Mouse (Mus musculus) retina, postnatal 1 day (tissue): Measurements from ENCODE around the gene Pxk.

ENCODE experiments used
- DNase-seq: peaks from one replicate; pipeline ENCODE4 v3.0.0-alpha.2; 2012

The Pxk gene

DNA sequence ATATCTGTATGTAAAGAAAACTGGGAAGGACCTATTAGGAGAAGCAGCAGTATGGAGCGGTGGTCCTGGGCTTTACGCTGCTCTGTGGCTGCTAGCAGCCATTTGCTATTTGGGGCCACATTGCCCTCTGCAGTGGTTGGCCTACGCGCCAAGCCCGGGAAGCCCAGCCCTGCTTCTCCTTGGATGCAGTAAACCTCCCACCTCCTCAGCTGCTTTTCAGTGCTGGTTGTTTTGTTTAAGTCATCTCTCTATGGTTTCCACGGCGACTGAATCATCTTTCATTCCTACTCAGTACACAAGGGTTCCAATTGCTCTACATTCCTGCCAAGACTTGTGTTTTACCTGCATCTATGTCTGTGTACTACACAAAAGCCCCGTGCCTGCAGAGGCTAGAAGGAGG lies 50.8 kb downstream of the Pxk start:
- DNase-seq = no peak

DNA sequence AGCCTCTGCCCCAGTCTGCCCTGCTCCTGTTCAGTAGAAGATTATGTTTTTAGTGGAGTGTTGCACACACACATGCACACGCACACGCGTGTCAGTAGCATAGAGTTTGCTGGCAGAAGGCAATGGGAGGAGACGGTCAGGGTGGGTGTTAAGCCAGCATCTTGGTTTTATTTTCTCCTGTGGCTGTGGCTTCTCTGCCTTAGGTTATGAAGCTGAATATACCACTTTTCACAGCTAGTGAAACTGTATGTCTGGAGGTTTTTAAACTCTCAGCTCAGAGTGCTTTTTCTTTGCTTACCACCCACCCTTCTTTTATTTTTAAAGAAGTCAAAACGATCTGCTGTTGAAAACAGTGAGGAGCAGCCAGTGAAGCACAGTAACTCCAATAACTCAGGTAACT lies 53.7 kb downstream of the Pxk start:
- no peak for DNase-seq

DNA sequence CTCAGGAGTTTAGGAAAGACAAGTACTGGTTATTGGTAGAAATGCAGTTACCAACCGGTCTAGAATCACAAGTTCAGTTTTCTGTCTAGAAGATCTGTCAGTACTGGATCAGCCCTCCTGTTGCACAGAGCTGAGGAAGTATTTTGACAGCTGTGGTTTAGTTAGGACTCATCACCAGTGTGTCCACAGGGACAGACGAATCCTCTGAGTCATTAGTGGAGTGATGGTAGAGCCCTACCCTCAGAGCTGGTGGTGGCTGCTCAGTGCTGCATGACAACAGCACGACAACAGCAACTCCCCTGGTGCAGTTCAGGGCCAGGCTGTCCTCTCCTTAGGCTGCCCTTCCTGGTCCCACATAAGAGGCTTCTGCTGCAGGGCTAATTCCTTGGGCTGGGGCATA lies 56.1 kb downstream of the Pxk start:
- no peak for DNase-seq

DNA sequence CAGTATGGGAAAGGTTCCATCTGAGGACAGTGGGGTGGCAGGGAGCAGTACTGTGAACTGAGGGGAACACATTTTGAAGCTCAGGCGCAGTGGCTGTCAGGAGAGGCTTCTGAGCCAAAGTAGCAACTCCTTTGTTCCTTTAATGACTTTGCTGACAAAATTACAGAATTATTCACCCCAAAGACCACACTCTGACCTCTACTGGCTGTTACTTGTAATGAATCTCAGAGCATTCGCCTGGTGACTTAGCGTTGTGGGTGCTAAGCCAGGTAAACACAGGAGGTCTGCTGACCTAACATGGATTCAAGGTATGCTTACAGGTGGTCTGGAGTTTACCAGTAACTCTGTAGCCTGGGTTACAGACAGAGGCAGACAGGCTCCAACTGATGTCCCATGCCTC lies 58.9 kb downstream of the Pxk start:
- DNase-seq = peak; percentile 12

DNA sequence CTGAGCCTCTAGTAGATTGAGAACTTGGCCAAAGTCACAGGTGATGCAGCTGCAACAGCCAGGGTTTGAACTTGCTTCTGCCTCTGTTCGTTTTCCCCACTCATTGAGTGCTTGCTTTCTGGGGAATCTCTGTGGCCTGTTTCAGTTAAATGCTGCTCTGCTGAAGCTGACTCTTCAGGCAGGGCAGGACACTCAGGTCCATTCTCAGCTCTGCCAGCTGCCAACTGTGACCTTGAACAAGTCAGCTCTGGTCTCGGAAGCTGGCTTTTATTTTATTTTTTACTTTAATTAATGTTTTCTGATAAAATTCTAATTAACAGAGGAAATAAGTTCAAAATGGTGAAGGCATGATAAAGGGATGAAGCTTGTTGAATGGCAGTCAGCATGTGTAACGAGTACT lies 60.7 kb downstream of the Pxk start:
- DNase-seq = no peak

DNA sequence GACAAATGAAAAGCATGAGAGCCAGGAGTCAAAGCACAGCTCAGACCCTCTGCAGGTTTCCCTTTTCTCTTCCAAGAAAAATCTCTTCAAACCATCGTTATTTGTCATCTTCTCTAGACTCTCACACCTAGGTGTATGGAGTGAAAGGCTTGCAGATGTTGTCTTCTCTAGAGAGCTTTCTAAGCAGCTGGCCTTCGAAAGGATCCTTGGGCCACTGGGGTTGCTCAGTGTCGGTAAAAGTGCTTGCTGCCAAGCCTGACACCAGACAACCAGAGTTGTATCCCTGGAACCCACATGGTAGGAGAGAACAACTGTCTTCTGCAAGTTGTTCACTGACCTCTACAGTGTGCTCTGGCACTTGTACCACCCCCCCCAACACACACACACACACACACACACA lies 61.1 kb downstream of the Pxk start:
- DNase-seq = no peak

DNA sequence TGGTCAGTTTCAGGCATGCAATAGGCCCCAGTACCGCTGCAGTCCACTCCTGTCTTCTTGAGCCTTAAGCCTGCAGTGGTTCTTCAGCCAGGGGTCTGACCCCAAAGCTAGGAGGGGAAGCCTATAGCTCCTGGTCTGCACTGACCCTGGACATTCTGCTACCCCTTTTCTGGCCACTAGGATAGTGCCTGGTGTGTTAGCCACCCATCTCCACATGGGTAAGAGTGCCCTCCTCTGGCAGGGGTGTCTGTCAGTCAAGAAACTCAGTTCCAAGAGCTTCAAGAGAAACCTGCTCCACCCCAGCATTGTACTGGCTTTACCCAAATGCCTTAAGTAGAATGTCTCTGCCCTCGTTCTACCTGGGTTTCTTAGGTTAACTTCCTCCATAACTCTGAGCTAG lies 63.8 kb downstream of the Pxk start:
- peak; percentile 15 for DNase-seq

DNA sequence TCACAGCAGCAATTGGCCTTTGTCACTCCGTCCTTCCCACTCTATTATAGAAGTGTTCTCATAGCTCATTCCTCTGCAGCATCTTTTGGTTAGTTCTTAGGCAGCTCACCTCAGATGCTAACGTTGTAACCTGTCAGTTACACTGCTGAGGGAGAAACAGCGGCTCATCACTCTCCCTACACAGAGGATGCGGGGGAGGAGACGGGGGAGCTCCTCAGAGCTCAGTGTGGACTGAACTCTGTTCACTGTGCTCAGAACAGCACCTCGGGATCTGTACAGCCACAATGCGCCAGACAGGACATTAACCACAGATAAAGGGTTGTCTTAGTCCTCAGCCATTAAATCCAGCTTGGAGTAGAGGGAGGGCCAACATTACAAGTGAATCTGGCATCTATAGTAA lies 66.5 kb downstream of the Pxk start:
- DNase-seq = no peak

DNA sequence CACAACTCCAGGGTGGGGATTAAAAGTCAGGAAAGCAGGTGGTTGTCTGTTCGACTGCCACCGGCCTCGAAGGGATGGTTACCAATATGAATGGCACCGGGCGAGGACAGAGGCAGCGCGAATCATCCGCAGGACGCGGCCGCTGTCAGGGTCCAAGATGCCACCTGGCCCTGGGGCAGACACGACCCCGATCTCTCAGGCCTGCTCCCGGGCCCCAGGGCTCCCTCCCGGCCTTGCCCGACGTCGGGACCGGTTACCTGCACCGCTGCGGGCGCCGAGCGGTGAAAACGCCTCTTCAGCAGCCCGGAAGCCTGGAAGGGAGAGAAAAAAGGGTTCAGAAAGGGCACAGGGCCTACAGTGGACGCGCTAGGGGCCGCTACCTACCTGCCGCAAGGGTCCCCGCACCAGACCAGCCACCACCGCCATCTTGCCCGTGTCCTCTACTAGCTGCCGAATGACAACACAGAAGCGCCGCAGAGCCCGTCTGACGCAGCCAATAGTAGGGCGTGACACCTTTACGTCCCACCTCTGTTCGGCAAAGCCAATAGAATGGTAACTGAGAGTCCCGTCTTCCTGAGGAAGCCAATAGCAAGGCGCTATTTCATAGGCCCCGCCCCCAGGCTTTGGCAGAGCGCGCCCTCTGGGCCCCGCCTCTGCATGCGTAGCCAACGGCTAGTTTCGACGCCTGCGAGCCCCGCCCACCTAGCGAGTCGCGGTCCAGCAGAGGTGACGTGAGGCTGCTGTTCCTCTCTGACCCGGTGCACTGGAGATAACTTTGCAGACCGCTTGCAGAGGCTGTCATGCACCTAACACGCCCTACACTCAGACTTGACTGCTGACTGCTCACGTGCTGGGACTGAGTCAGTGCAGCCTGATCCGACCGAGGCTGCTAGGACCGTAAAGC lies 74.7 kb downstream of the Pxk start, which contains the start of gene Pdhb:
Pdhb (minus strand) TSS at position 519 of the 904 bp plus-strand sequence.
- peak; percentile 100 for DNase-seq

DNA sequence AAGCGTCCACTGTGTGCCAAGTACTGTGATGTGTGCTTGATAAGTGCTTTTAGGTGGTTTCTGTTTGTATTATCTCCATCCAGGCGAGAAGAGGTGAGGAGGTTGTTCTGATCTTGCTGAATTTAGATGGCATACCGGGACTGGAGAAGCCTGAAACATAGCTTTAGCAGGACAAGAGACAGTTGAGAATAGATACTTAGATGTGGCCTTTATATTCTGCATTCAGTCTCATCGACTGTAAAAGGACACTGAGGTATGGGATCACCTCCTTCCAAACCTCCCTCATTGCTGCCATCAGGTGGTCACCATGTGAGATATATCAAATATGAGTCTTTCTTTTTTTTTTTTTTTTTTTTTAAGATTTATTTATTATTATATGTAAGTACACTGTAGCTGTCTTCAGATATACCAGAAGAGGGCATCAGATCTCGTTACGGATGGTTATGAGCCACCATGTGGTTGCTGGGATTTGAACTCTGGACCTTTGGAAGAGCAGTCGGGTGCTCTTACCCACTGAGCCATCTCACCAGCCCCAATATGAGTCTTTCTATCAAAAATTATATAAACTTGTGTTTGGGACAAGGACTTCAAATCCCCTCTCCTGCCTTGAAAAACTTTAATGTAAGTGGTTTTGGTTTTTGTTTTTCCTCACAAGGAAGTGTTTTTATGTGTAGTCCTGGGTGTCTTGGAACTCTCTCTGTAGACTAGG lies 75.7 kb downstream of the Pxk start:
- peak; percentile 60 for DNase-seq

DNA sequence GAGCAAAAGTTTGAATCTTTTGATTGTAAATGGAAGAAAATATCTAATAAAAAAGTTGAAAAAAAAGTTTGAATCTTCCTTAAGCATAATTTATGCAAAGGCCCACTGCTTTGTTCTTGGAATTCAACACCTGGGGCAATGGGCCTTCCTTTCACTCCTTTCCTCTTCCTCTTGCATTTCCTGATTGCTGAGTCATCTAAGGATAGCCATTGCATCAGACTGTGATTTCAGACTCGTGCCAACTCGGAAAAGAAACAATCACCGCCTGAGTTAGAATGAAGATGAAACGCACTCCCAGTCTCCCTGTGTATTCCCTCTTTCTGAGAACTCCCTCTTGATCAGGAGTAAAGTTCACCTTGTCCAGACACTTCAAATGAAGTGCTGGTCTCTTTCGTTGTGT lies 76.6 kb downstream of the Pxk start:
- no peak for DNase-seq

DNA sequence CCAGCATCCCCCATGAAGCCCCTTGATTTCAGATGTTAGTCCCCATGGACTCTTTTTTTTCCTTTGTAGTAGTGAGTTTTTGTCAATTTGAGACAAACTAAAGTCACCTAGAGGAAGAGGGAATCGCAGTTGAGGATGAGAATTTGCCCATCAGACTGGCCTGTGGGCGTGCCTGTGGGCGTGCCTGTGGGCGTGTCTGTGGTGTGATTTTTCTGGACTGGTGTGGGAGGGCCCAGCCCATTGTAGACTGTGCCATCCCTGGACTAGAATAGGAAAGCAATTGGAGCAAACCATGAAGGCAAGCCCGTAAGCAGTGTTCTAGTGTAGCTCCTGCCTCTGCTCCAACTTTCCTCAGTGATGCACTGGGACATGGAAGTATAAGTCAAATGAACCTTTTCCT lies 78.2 kb downstream of the Pxk start:
- peak; percentile 58 for DNase-seq

DNA sequence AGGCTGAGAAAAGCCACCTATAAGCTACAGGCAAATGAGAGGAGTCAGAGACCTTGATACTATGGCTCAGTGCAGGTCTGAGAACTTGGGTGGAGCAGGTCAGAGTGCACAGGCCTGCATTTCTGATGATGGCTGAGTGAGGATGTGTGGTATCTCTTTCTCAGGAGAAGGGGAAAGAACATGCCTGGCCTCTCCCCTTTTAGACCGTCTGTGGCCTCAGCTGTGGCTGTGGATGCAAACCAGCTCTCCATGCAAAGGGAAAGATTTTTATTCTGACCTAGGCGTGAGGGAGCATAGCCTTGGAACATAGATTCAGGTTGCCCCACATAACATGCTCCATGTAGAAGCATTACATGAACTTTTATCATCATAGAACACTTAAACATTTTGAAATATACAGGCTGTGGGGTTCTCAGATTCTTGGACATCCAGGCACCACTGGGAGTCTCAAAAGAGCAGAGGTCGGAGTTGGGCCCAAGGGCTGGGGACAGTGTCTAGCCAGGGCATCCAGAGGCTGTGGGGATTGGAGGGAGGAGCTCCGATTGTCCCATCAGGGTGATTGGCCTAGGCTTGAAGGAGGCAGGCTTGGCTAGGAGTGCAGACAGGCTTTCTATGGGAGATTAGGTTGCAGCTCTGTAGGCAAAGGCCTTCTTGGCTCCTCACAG lies 82.5 kb downstream of the Pxk start:
- DNase-seq = no peak

DNA sequence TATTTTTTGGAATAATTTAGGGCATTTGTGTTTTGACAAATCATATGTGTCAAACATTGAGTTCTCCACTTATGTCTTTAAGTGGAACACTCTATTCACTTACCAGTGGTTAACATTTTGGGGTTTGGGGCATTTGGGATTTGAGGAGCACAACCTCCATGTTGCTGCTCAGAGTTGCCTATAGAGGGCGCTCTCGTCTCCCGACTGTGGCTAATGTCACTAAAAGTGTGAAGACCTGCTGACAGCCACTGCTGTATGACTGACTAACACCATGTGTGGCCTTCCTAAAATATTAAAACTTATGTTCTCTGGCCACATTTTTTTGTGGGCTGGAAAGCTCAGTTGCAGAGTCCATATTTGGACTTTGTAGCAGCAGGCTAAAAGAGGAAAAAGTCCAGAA lies 85.3 kb downstream of the Pxk start:
- no peak for DNase-seq

DNA sequence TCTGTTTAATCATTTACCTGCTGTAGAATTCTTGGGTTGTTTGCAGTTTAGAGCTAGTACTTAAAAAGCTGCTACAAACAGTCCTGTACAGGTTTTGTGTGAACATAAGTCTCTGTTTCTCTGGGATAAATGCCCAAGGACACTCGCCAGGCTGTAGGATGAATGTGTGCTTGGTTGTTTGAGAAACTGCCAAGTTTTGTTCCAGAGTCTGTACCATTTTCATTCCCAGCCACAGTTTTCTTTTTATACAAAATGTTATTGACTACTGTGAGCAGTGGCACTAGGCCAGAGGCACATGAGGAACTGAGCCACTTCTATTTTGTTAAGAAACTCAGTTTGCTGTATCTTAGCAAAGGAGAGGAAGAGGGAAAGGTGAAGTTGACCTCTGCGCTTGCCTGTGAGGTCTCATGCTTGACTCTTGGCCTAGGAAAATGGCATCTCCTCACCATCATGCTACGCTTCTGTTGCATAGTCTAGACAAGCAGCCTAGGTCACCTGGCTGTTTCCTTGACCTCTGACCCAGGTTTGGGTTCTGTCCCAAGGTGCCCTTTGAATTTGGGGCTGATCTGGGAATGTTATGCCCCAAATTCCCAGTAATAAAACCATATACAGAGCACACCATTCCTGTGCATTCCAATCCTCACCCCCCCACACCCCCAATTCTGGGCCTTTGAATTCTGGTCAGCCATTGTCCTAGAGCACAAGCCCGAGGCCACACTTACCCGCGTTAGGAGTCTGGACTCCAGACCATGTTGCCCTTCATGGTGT lies 88.5 kb downstream of the Pxk start:
- no peak for DNase-seq

DNA sequence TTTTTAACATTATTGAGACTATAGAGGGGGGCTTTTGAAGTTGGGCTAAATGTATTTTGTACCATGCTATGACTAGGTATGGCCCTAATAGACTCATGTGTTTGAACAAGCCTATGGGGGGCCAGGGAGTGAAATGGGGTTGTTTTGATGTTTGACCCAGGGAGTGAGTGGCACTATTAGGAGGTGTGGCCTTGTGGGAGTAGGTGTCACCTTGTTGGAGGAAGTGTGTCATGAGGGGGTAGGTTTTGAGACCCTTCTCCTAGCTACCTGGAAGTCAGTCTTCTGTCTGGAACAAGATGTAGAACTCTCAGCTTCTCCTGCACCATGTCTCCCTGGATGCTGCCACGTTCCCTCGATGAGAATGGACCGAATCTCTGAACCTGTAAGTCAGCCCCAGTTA lies 92.5 kb downstream of the Pxk start:
- DNase-seq = no peak

DNA sequence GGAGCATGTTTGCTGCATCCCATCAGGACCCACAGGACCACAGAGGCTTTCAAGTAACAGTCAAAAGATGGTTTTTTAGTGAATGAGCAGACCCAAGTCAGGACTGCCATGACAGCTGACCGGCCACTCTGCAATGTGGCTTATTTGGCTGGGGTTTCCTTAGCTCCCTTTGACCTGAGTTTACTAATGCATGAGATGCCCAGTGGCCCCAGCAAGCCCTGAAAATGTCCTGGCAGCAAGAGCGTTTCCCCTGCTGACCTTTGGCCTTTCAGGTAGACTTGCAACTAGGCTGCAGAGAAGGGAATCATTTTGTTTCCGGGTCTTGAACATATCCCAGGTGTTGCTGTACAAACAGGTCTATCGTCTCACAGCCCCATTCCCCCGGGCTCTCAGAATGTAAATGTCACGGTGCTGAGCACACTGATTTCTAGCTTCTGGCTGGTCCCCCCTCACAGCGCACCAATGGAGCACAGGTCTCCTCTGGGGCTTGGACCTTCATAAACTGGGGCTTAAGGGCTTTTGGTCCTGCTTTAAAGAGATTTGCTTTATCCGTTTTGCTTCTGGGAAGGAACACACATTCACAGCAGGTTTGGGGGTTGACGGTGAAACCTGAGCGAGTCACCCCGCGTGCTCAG lies 93.4 kb downstream of the Pxk start:
- DNase-seq = no peak

DNA sequence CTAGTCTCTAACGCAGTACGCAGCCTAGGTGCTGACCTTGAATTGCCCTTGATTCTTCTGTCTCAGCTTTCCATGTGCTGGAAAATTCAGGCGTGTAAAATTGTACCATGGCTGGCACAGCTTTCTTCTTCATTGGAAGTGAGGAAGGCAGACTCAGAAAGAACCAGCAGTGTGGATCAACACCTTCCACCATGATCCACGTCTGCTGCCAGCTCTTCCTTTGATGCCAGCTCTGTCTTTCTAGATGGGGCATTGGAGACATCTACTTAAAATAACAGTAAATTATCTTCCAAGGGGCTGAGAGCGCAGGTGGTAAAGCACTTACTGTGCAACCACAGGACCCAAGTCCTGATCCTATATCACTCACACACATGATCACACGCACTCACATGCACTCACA lies 94.7 kb downstream of the Pxk start:
- no peak for DNase-seq

DNA sequence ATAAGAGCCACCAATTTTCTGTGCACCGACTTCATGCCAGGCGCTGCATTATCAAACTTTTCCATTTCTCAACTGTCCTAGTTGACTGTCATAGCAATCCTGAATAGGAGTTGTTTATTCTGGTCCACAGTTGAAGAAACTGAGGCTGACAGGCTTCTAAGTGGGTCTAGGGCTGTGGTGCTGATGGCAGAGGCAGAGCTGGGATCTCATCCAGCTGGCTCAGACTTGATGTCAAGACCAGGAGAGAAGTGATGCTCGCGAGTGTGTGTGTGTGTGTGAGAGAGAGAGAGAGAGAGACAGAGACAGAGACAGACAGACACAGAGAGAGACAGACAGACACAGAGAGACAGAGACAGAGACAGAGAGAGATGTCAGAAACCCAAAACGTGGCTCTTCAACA lies 102.8 kb downstream of the Pxk start:
- DNase-seq = no peak

DNA sequence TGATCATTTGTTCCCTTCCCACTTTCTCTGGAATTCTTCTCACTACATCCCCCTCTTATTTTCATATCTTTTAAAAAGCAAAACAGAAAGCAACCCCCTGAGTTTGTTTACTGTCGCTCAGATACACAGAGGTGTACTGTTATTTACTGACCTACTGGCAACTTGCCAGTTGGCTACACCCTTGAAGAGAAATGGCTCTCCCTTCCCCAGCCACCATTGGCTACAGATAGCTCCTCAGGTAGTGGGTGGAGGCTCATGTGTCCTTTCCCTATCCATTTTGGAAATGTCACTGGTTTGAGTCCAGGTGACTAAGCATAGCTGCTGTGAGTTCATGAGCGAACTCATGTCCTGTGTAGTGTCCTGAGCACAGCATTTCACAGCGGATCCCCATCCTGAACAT lies 103.7 kb downstream of the Pxk start:
- DNase-seq = no peak

DNA sequence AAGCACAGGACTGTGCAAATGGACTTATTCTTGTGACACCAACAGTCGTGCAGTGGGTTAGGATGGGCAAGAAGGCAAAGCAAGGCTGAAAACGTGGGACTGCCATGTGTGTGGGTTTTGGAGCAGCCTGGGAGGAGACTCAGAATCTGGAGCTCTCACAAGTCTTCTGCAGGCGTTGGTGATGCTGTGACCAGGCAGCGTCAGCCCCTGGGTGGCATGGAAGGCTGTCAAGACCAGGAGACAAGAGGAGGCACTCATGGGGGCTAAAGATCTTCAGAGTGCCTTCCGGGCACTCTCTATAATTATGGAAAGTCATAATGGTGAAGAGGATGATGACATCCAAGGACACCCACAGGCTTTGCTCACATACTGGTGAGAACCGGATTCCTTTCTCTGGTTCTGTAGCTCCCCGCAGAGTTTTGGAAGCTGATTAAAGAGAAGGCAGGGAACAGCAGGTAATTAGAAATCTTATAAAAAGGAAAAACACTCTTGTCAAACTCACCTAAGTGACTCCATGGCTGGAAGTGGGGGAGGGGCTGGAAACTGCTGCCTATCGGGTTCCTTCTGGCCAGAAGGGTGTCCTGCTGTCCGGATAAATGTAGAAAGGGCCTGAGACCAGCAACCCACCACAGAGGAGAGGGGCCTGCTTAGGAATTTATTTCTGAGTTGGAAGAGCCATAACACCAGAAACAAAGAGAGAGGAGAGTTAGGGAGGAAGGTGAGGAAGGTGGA lies 108.3 kb downstream of the Pxk start:
- no peak for DNase-seq

DNA sequence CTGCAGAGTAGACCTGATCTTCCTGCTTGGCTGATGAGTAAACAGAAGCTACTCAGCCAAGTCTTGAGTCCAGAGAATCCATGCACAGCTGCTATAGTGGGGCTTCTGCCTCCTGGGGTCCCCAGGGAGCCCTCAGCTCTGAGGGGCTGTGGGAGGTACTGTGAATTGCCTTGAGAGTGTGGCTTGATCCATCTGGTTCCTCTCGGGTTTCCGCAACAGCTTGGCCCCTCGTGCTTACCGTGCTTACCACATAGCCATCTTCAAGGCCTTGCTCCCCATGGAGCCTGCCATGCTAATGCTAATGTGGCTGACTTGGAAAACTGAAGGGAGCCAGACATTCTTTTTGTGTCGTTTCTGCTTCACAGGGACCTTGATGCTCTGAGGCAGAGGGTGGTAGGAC lies 109.1 kb downstream of the Pxk start:
- no peak for DNase-seq
